Mouse (Mus musculus): ENCODE results near the gene Slc25a11. TPM values are rescaled to one million over a fixed set of nuclear protein-coding genes. Genes with fewer than 3 reads are reported as not detected.
A peak's percentile ranks its signal among the peaks of the same experiment; 100 is the strongest.

The Slc25a11 gene
- total RNA-seq, 1 experiment: 97.4 TPM

GRCm38 (mm10) chr11:70628431-70628830, 18.8 kb downstream of the Slc25a11 start:
- Histone ChIP-seq H3K4me1 (ENCODE audit: control insufficient read depth in 2 of 2, insufficient read depth in 2 of 2, low read length in 2 of 2, poor library complexity in 1 of 2) (peaks cover 4 to 11% of the 10 kb centered on the region in 2 experiments; a peak in 1 of 4 replicates), H3K9me3 (ENCODE audit: control insufficient read depth, insufficient read depth, low read depth, low read length) (no peaks in the 10 kb centered on the region), H3K4me3 (ENCODE audit: insufficient read depth in 1 of 2, low read depth in 1 of 2, low read length in 2 of 2, poor library complexity in 1 of 2, severe bottlenecking in 1 of 2) (no peak overlapping the region), H3K27ac (ENCODE audit: insufficient read depth, low read depth, low read length, poor library complexity, severe bottlenecking) (no peak overlapping the region), H3K9ac (ENCODE audit: insufficient read depth, low read depth, low read length, poor library complexity, severe bottlenecking) (no peak overlapping the region), H3K36me3 (ENCODE audit: control insufficient read depth, insufficient read depth, low read length, poor library complexity, severe bottlenecking) (no peaks in the 10 kb centered on the region)
- in situ Hi-C loops (cut with MboI; ENCODE audit: low sequenced_read_pairs in 2 of 2, unreplicated experiment in 2 of 2): loop anchor here in 1 of 2 experiments (10.0 kb wide), 1 partner anchor 126 kb away; no protein-coding TSS in a partner anchor
- TF ChIP-seq HCFC1 (IDR thresholded peaks at IDR 0.05; ENCODE audit: borderline replicate concordance, insufficient read depth, low read length): no peak
- no peak for TF ChIP-seq MAFK (IDR thresholded peaks at IDR 0.05; ENCODE audit: insufficient read depth, low read depth, low read length)
- no peak for TF ChIP-seq ZC3H11A (IDR thresholded peaks at IDR 0.05; ENCODE audit: borderline replicate concordance, low read depth, low read length)
- TF ChIP-seq ZNF384 (IDR thresholded peaks at IDR 0.05; ENCODE audit: low read depth, low read length): no peak
- no peak for TF ChIP-seq CHD2 (IDR thresholded peaks at IDR 0.05; ENCODE audit: low read depth, low read length)
- DNase-seq (ENCODE audit: low read depth, low spot score): no peak

GRCm38 (mm10) chr11:70626877-70627276, 20.4 kb downstream of the Slc25a11 start:
- H3K4me1 ChIP-seq (ENCODE audit: control insufficient read depth in 2 of 2, insufficient read depth in 2 of 2, low read length in 2 of 2, poor library complexity in 1 of 2): peaks cover 4 to 18% of the 10 kb centered on the region in 2 experiments; a peak in 2 of 4 replicates
- DNase-seq (ENCODE audit: low read depth, low spot score): no peak
- H3K4me3 ChIP-seq (ENCODE audit: insufficient read depth in 1 of 2, low read depth in 1 of 2, low read length in 2 of 2, poor library complexity in 1 of 2, severe bottlenecking in 1 of 2): no peak overlapping the region
- no peak overlapping the region for H3K9ac ChIP-seq (ENCODE audit: insufficient read depth, low read depth, low read length, poor library complexity, severe bottlenecking)
- in situ Hi-C loops (cut with MboI; ENCODE audit: low sequenced_read_pairs in 2 of 2, unreplicated experiment in 2 of 2): loop anchor here in 1 of 2 experiments (10.0 kb wide), 1 partner anchor 128 kb away; no protein-coding TSS in a partner anchor
- H3K27ac ChIP-seq (ENCODE audit: insufficient read depth, low read depth, low read length, poor library complexity, severe bottlenecking): no peak overlapping the region
- no peaks in the 10 kb centered on the region for H3K36me3 ChIP-seq (ENCODE audit: control insufficient read depth, insufficient read depth, low read length, poor library complexity, severe bottlenecking)
- no peaks in the 10 kb centered on the region for H3K9me3 ChIP-seq (ENCODE audit: control insufficient read depth, insufficient read depth, low read depth, low read length)
- TF ChIP-seq HCFC1 (IDR thresholded peaks at IDR 0.05; ENCODE audit: borderline replicate concordance, insufficient read depth, low read length) (no peak), ZC3H11A (IDR thresholded peaks at IDR 0.05; ENCODE audit: borderline replicate concordance, low read depth, low read length) (no peak), CHD2 (IDR thresholded peaks at IDR 0.05; ENCODE audit: low read depth, low read length) (no peak), ZNF384 (IDR thresholded peaks at IDR 0.05; ENCODE audit: low read depth, low read length) (no peak), MAFK (IDR thresholded peaks at IDR 0.05; ENCODE audit: insufficient read depth, low read depth, low read length) (no peak)

- Histone ChIP-seq H3K4me3 (ENCODE audit: insufficient read depth in 1 of 2, low read depth in 1 of 2, low read length in 2 of 2, poor library complexity in 1 of 2, severe bottlenecking in 1 of 2) (no peak overlapping the region), H3K27ac (ENCODE audit: insufficient read depth, low read depth, low read length, poor library complexity, severe bottlenecking) (no peak overlapping the region), H3K4me1 (ENCODE audit: control insufficient read depth in 2 of 2, insufficient read depth in 2 of 2, low read length in 2 of 2, poor library complexity in 1 of 2) (peaks cover 4 to 19% of the 10 kb centered on the region in 2 experiments; a peak in 2 of 4 replicates), H3K9ac (ENCODE audit: insufficient read depth, low read depth, low read length, poor library complexity, severe bottlenecking) (0 out of 2 replicates have a peak overlapping the region, but pooled peaks have one; percentile 15), H3K36me3 (ENCODE audit: control insufficient read depth, insufficient read depth, low read length, poor library complexity, severe bottlenecking) (no peaks in the 10 kb centered on the region), H3K9me3 (ENCODE audit: control insufficient read depth, insufficient read depth, low read depth, low read length) (no peaks in the 10 kb centered on the region)
- TF ChIP-seq ZC3H11A (IDR thresholded peaks at IDR 0.05; ENCODE audit: borderline replicate concordance, low read depth, low read length) (no peak), ZNF384 (IDR thresholded peaks at IDR 0.05; ENCODE audit: low read depth, low read length) (no peak), MAFK (IDR thresholded peaks at IDR 0.05; ENCODE audit: insufficient read depth, low read depth, low read length) (no peak), HCFC1 (IDR thresholded peaks at IDR 0.05; ENCODE audit: borderline replicate concordance, insufficient read depth, low read length) (no peak), CHD2 (IDR thresholded peaks at IDR 0.05; ENCODE audit: low read depth, low read length) (no peak)
- no peak for DNase-seq (ENCODE audit: low read depth, low spot score)
- in situ Hi-C loops (cut with MboI; ENCODE audit: low sequenced_read_pairs in 2 of 2, unreplicated experiment in 2 of 2): loop anchor here in 1 of 2 experiments (10.0 kb wide), 1 partner anchor 129 kb away; no protein-coding TSS in a partner anchor
Measured at GRCm38 (mm10) chr11:70625473-70625872, 21.8 kb downstream of the Slc25a11 start.

GRCm38 (mm10) chr11:70623053-70623742, 24.1 kb downstream of the Slc25a11 start:
- no peak for DNase-seq (ENCODE audit: low read depth, low spot score)
- in situ Hi-C loops (cut with MboI; ENCODE audit: low sequenced_read_pairs in 2 of 2, unreplicated experiment in 2 of 2): loop anchor here in 1 of 2 experiments (10.0 kb wide), 1 partner anchor 132 kb away; no protein-coding TSS in a partner anchor
- TF ChIP-seq MAFK (IDR thresholded peaks at IDR 0.05; ENCODE audit: insufficient read depth, low read depth, low read length): no peak
- TF ChIP-seq ZC3H11A (IDR thresholded peaks at IDR 0.05; ENCODE audit: borderline replicate concordance, low read depth, low read length): peak; percentile 53; the same call in 1 of the 2 replicates
- no peak overlapping the region; the same call in 1 of the 2 replicates for H3K9ac ChIP-seq (ENCODE audit: insufficient read depth, low read depth, low read length, poor library complexity, severe bottlenecking)
- H3K9me3 ChIP-seq (ENCODE audit: control insufficient read depth, insufficient read depth, low read depth, low read length): no peaks in the 10 kb centered on the region
- H3K4me3 ChIP-seq (ENCODE audit: insufficient read depth in 1 of 2, low read depth in 1 of 2, low read length in 2 of 2, poor library complexity in 1 of 2, severe bottlenecking in 1 of 2): no peak overlapping the region
- H3K4me1 ChIP-seq (ENCODE audit: control insufficient read depth in 2 of 2, insufficient read depth in 2 of 2, low read length in 2 of 2, poor library complexity in 1 of 2): peaks cover 4 to 19% of the 10 kb centered on the region in 2 experiments; a peak in 2 of 4 replicates
- no peak overlapping the region for H3K27ac ChIP-seq (ENCODE audit: insufficient read depth, low read depth, low read length, poor library complexity, severe bottlenecking)
- no peaks in the 10 kb centered on the region for H3K36me3 ChIP-seq (ENCODE audit: control insufficient read depth, insufficient read depth, low read length, poor library complexity, severe bottlenecking)
